Mouse (Mus musculus) kidney, embryonic 14.5 days (tissue): ENCODE measurements at regions not wholly inside any gene's neighbourhood (a gene's known extent, or its start where the extent isn't known, plus 50 kb on each side); places are given as distances from the start of the nearest gene placed in this dataset.
A peak's percentile ranks its signal among the peaks of the same experiment; 100 is the strongest.

Experiments
- ATAC-seq: fragments of 200-750 bp; cut with Nextera tagmentation; 2 replicates; pipeline ENCODE4 v1.8.0; 2017; ENCODE audit warnings: moderate number of reproducible peaks, mild to moderate bottlenecking, moderate TSS enrichment, moderate library complexity; ENCODE audit not compliant: low FRiP score, low TSS enrichment
- H3K27ac ChIP-seq: fragments of 300-500 bp; sonication (generic); 2 replicates; pipeline ENCODE4 v1.5.1; 2014; ENCODE audit warnings: low read depth, mild to moderate bottlenecking, low read length, moderate library complexity, mixed read lengths
- H3K27me3 ChIP-seq: fragments of 300-500 bp; sonication (generic); 2 replicates; pipeline ENCODE4 v1.6.1; 2014; ENCODE audit warnings: mild to moderate bottlenecking, low read length; ENCODE audit not compliant: control insufficient read depth, insufficient read depth
- H3K36me3 ChIP-seq: fragments of 300-500 bp; sonication (generic); 2 replicates; pipeline ENCODE4 v1.6.1; 2014; ENCODE audit warnings: low read length, mixed read lengths; ENCODE audit not compliant: control insufficient read depth, insufficient read depth
- H3K4me1 ChIP-seq: fragments of 300-500 bp; sonication (generic); 2 replicates; pipeline ENCODE4 v1.6.1; 2014; ENCODE audit warnings: low read length, mixed read lengths; ENCODE audit not compliant: control insufficient read depth, insufficient read depth
- H3K4me2 ChIP-seq: fragments of 300-500 bp; sonication (generic); replicated peaks from 2 replicates; pipeline ENCODE4 v1.6.1; 2014; ENCODE audit warnings: low read depth, mild to moderate bottlenecking, low read length
- H3K4me3 ChIP-seq: fragments of 300-500 bp; sonication (generic); 2 replicates; pipeline ENCODE4 v1.5.1; 2014; ENCODE audit warnings: mild to moderate bottlenecking, low read length
- H3K9ac ChIP-seq: fragments of 300-500 bp; sonication (generic); 2 replicates; pipeline ENCODE4 v1.6.1; 2014; ENCODE audit warnings: low read depth, mild to moderate bottlenecking, low read length, moderate library complexity
- H3K9me3 ChIP-seq: fragments of 300-500 bp; sonication (generic); 2 replicates; pipeline ENCODE4 v1.6.1; 2016; ENCODE audit warnings: low read length; ENCODE audit not compliant: control insufficient read depth
- WGBS: fragments of 180-500 bp; shearing (Covaris S2); extraction: QIAGEN DNeasy Blood & Tissue Kit; methylation state at CpG from one replicate; pipeline ENCODE4 v1.1.7; 2014; 5-methylcytosine and 5-hydroxymethylcytosine counted together

GRCm38 (mm10) chr15:17006139-17006538, 277.6 kb downstream of the Cdh9 start:
- ATAC-seq: no peak

GRCm38 (mm10) chr15:17007811-17008210, 279.3 kb downstream of the Cdh9 start:
- Histone ChIP-seq H3K27me3 (no peaks in the 10 kb centered on the region), H3K36me3 (no peaks in the 10 kb centered on the region), H3K9me3 (no peaks in the 10 kb centered on the region), H3K4me1 (no peaks in the 10 kb centered on the region), H3K4me2 (no peak overlapping the region), H3K9ac (no peak overlapping the region), H3K27ac (no peak overlapping the region), H3K4me3 (no peak overlapping the region)
- 89% methylated on average over 4 of the region's 4 CpGs for WGBS
- no peak for ATAC-seq

More at GRCm38 (mm10) chr15:17006139-17006538, 277.6 kb downstream of the Cdh9 start:
- Histone ChIP-seq H3K27me3 (no peaks in the 10 kb centered on the region), H3K4me2 (no peak overlapping the region), H3K27ac (no peak overlapping the region), H3K9me3 (no peaks in the 10 kb centered on the region), H3K4me3 (no peak overlapping the region), H3K9ac (no peak overlapping the region), H3K4me1 (no peaks in the 10 kb centered on the region), H3K36me3 (no peaks in the 10 kb centered on the region)
- WGBS: 65% methylated on average over 2 of the region's 2 CpGs

GRCm38 (mm10) chr15:17048867-17049628, 320.5 kb downstream of the Cdh9 start:
- no peak overlapping the region for H3K9ac ChIP-seq
- H3K9me3 ChIP-seq: no peaks in the 10 kb centered on the region
- no peak for ATAC-seq
- no peak overlapping the region for H3K4me3 ChIP-seq
- H3K4me1 ChIP-seq: no peaks in the 10 kb centered on the region
- H3K4me2 ChIP-seq: no peak overlapping the region
- no peaks in the 10 kb centered on the region for H3K27me3 ChIP-seq
- H3K27ac ChIP-seq: no peak overlapping the region
- no peaks in the 10 kb centered on the region for H3K36me3 ChIP-seq
- 49% methylated on average over 2 of the region's 2 CpGs for WGBS

- no peaks in the 10 kb centered on the region for H3K9me3 ChIP-seq
- no peak overlapping the region for H3K4me3 ChIP-seq
- H3K27ac ChIP-seq: no peak overlapping the region
- ATAC-seq: no peak
- no peaks in the 10 kb centered on the region for H3K36me3 ChIP-seq
- H3K4me2 ChIP-seq: no peak overlapping the region
- no peak overlapping the region for H3K9ac ChIP-seq
- H3K4me1 ChIP-seq: no peaks in the 10 kb centered on the region
- no peaks in the 10 kb centered on the region for H3K27me3 ChIP-seq
- 76% methylated on average over 4 of the region's 4 CpGs for WGBS
These were observed 341.2 kb downstream of the Cdh9 start for GRCm38 (mm10) chr15:17069772-17070171.

- Histone ChIP-seq H3K27me3 (no peaks in the 10 kb centered on the region), H3K4me2 (no peak overlapping the region), H3K4me3 (no peak overlapping the region), H3K9me3 (no peaks in the 10 kb centered on the region), H3K36me3 (no peaks in the 10 kb centered on the region), H3K4me1 (no peaks in the 10 kb centered on the region), H3K9ac (no peak overlapping the region), H3K27ac (no peak overlapping the region)
- no peak for ATAC-seq
- WGBS: 80% methylated on average over 2 of the region's 2 CpGs
These were observed 355.5 kb downstream of the Cdh9 start for GRCm38 (mm10) chr15:17084030-17084429.

GRCm38 (mm10) chr15:17088644-17089228, 360.2 kb downstream of the Cdh9 start:
- 85% methylated on average over 5 of the region's 5 CpGs for WGBS
- Histone ChIP-seq H3K9me3 (no peaks in the 10 kb centered on the region), H3K9ac (no peak overlapping the region), H3K27ac (no peak overlapping the region), H3K27me3 (no peaks in the 10 kb centered on the region), H3K4me3 (no peak overlapping the region), H3K4me2 (no peak overlapping the region), H3K36me3 (no peaks in the 10 kb centered on the region), H3K4me1 (no peaks in the 10 kb centered on the region)
- no peak for ATAC-seq

- H3K4me3 ChIP-seq: no peak overlapping the region
- no peak overlapping the region for H3K4me2 ChIP-seq
- no peaks in the 10 kb centered on the region for H3K36me3 ChIP-seq
- H3K9ac ChIP-seq: no peak overlapping the region
- WGBS: 6% methylated on average over 4 of the region's 4 CpGs
- H3K27me3 ChIP-seq: no peaks in the 10 kb centered on the region
- ATAC-seq: 0 out of 2 replicates have a peak, but pooled peaks have one; percentile 52
- no peaks in the 10 kb centered on the region for H3K9me3 ChIP-seq
- no peaks in the 10 kb centered on the region for H3K4me1 ChIP-seq
- H3K27ac ChIP-seq: no peak overlapping the region
These were observed 370.4 kb downstream of the Cdh9 start for GRCm38 (mm10) chr15:17098927-17099326.

- H3K4me1 ChIP-seq: no peaks in the 10 kb centered on the region
- no peak overlapping the region for H3K4me3 ChIP-seq
- H3K36me3 ChIP-seq: no peaks in the 10 kb centered on the region
- H3K27me3 ChIP-seq: no peaks in the 10 kb centered on the region
- WGBS: 74% methylated on average over 3 of the region's 3 CpGs
- ATAC-seq: no peak
- H3K4me2 ChIP-seq: no peak overlapping the region
- H3K27ac ChIP-seq: no peak overlapping the region
- no peak overlapping the region for H3K9ac ChIP-seq
- H3K9me3 ChIP-seq: no peaks in the 10 kb centered on the region
These were observed 372.6 kb downstream of the Cdh9 start for GRCm38 (mm10) chr15:17101182-17101581.

- no peak for ATAC-seq
- Histone ChIP-seq H3K27me3 (no peaks in the 10 kb centered on the region), H3K36me3 (no peaks in the 10 kb centered on the region), H3K4me2 (no peak overlapping the region), H3K9ac (no peak overlapping the region), H3K4me1 (no peaks in the 10 kb centered on the region), H3K4me3 (no peak overlapping the region), H3K27ac (no peak overlapping the region), H3K9me3 (no peaks in the 10 kb centered on the region)
- WGBS: 26% methylated on average over 1 of the region's 1 CpGs
These were observed 407.2 kb downstream of the Cdh9 start for GRCm38 (mm10) chr15:17135721-17136120.
